Comparison of ENCODE assay signal across 9 mouse cellular contexts in the genomic region with DNA sequence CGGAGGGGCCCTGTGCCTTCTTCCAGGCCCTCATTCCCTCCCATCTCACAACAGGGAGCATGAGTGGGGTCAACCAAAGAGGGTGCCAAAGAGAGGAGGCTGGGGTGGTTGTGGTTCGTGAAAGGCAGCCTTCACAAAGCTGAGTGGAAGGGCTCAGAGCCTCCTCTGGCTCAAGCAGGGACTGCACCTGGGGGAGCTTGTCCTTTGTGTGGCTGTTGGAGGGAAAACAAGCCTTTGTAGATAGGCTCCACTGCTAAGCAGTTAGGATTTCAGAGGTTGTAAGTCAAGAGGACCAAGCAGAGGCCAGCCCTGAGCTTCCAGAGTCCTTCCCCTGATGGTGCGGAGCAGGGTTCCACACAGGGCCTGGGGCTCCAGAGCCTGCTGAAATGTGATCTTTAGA. TPM values are rescaled to one million over a fixed set of nuclear protein-coding genes. Genes with fewer than 3 reads are reported as not detected.
A peak's percentile ranks its signal among the peaks of the same experiment; 100 is the strongest.
DNase-seq lines count a peak whose midpoint lies in the region; ATAC-seq and TF ChIP-seq lines count a peak whose summit lies in the region.
"Had no signal": no experiment of that assay in that cellular context is flagged by ENCODE, and none has a peak within 500 bp of the region (broad histone marks: within the 10 kb centered on the region; RNA-seq: fewer than 3 reads in every experiment).

No protein-coding gene starts in this region.

- no peak overlapping the region for H3K4me2 ChIP-seq in midbrain, embryonic 13.5 days (replicated peaks)
- H3K4me2 ChIP-seq in heart, postnatal 0 days (ENCODE audit: low read depth, low read length) = no peak overlapping the region
- H3K4me2 ChIP-seq: neural tube, embryonic 13.5 days had no signal

- no peak overlapping the region for H3K4me3 ChIP-seq in midbrain, embryonic 10.5 days
- no peak overlapping the region for H3K4me3 ChIP-seq in midbrain, embryonic 13.5 days (replicated peaks)
- no peak overlapping the region for H3K4me3 ChIP-seq in heart, postnatal 0 days (ENCODE audit: low read depth, low read length)
- H3K4me3 ChIP-seq: neural tube, embryonic 13.5 days had no signal

- peak; percentile 33 for TF ChIP-seq CTCF in heart, postnatal 0 days (IDR thresholded peaks at IDR 0.05; ENCODE audit: low read depth)

- DNase-seq in heart, adult 11 months = peak; percentile 89
- DNase-seq in heart, postnatal 25 days (ENCODE audit: low spot score) = no peak
- DNase-seq in midbrain, embryonic 10.5 days (ENCODE audit: low spot score) = no peak
- DNase-seq in heart, postnatal 0 days (ENCODE audit: low spot score) = no peak
- DNase-seq in thymus, postnatal 14 days = peak; percentile 66
- no peak for DNase-seq in layer of hippocampus, postnatal 14 days (ENCODE audit: low spot score in 2 of 2)
- no peak for DNase-seq in layer of hippocampus, adult 18-20 months (ENCODE audit: low spot score in 2 of 2)

- WGBS in midbrain, embryonic 10.5 days = 62% methylated on average over 3 of the region's 3 CpGs
- WGBS in midbrain, embryonic 13.5 days = 39% methylated on average over 3 of the region's 3 CpGs
- WGBS in heart, postnatal 0 days = 56% methylated on average over 3 of the region's 3 CpGs

- peak overlapping the region; percentile 68 for H3K27ac ChIP-seq in midbrain, embryonic 10.5 days (replicated peaks)
- H3K27ac ChIP-seq in midbrain, embryonic 13.5 days = no peak overlapping the region
- H3K27ac ChIP-seq in heart, postnatal 0 days (ENCODE audit: low read depth) = no peak overlapping the region
- H3K27ac ChIP-seq: neural tube, embryonic 13.5 days had no signal

- no peak for TF ChIP-seq EP300 in heart, postnatal 0 days (IDR thresholded peaks at IDR 0.05; ENCODE audit: low read depth)

- no peaks in the 10 kb centered on the region for H3K27me3 ChIP-seq in midbrain, embryonic 10.5 days (ENCODE audit: low read depth, poor library complexity, severe bottlenecking)
- H3K27me3 ChIP-seq in midbrain, embryonic 13.5 days = no peaks in the 10 kb centered on the region
- no peaks in the 10 kb centered on the region for H3K27me3 ChIP-seq in heart, postnatal 0 days (ENCODE audit: control insufficient read depth, insufficient read depth, low read length)
- H3K27me3 ChIP-seq: neural tube, embryonic 13.5 days had no signal

- H3K9me3 ChIP-seq in midbrain, embryonic 10.5 days (replicated peaks) = no peaks in the 10 kb centered on the region; the same call in 1 of the 2 replicates
- H3K9me3 ChIP-seq in midbrain, embryonic 13.5 days = no peaks in the 10 kb centered on the region
- no peaks in the 10 kb centered on the region for H3K9me3 ChIP-seq in heart, postnatal 0 days (replicated peaks; ENCODE audit: control insufficient read depth, low read length)
- H3K9me3 ChIP-seq: neural tube, embryonic 13.5 days had no signal

- peaks cover 34% of the 10 kb centered on the region for H3K4me1 ChIP-seq in midbrain, embryonic 10.5 days
- peaks cover 8% of the 10 kb centered on the region; the same call in 1 of the 2 replicates for H3K4me1 ChIP-seq in midbrain, embryonic 13.5 days (replicated peaks)
- H3K4me1 ChIP-seq in heart, postnatal 0 days (ENCODE audit: control insufficient read depth, insufficient read depth) = peaks cover 14% of the 10 kb centered on the region; the same call in 1 of the 2 replicates

- no peak for ATAC-seq in midbrain, embryonic 13.5 days
- ATAC-seq in heart, postnatal 0 days (ENCODE audit: insufficient read depth, low read depth) = no peak; the same call in 1 of the 2 replicates

- no peak overlapping the region for H3K9ac ChIP-seq in midbrain, embryonic 13.5 days (replicated peaks)
- H3K9ac ChIP-seq in heart, postnatal 0 days (replicated peaks; ENCODE audit: low read depth, low read length) = no peak overlapping the region
- H3K9ac ChIP-seq: neural tube, embryonic 13.5 days had no signal

- H3K36me3 ChIP-seq in midbrain, embryonic 10.5 days = peaks cover 49% of the 10 kb centered on the region
- peaks cover 41% of the 10 kb centered on the region for H3K36me3 ChIP-seq in midbrain, embryonic 13.5 days
- H3K36me3 ChIP-seq in heart, postnatal 0 days (replicated peaks; ENCODE audit: control insufficient read depth, insufficient read depth, low read length) = peaks cover 29% of the 10 kb centered on the region

- intact Hi-C loops in heart, postnatal 25 days (cut with DNase I) = no loop called here

RNA-seq across cellular contexts. Expression of gene Pi16, which starts 14.4 kb away (rescaled TPM):
- 10 to 100 TPM; 32.6 to 45.8 TPM for total RNA-seq in heart, postnatal 25 days (2021)
- 0.75 and 0.82 TPM in 2 replicates for polyA plus RNA-seq in midbrain, embryonic 10.5 days (2016; fragmentation: Nextera tagmentation; extraction: Ambion mirVana)
- polyA plus RNA-seq in midbrain, embryonic 13.5 days (2015; fragmentation: Nextera tagmentation; extraction: Ambion mirVana) = 1.9 and 2.2 TPM in 2 replicates
- 3.6 and 12.4 TPM in 2 replicates for total RNA-seq in heart, postnatal 0 days (2014; rRNA removed; ENCODE audit: low replicate concordance)
- polyA plus RNA-seq in heart, postnatal 0 days (2015; fragmentation: Nextera tagmentation; extraction: Ambion mirVana) = 4.5 and 4.8 TPM in 2 replicates
- 1 to 10 TPM; 1.6 to 1.9 TPM for total RNA-seq in layer of hippocampus, postnatal 14 days (2021)
- 1 to 10 TPM in 1 of 2 experiments, under 1 TPM in 1; 0.92 to 1.3 TPM for total RNA-seq in layer of hippocampus, adult 18-20 months (2021)

RNA-seq across cellular contexts. Expression of gene BC004004, which starts 34.5 kb away (rescaled TPM):
- 100 to 1,000 TPM; 192 to 222 TPM for total RNA-seq in heart, postnatal 25 days (2021)
- polyA plus RNA-seq in midbrain, embryonic 10.5 days (2016; fragmentation: Nextera tagmentation; extraction: Ambion mirVana) = 62.8 and 67.9 TPM in 2 replicates
- 99.1 and 105 TPM in 2 replicates for polyA plus RNA-seq in midbrain, embryonic 13.5 days (2015; fragmentation: Nextera tagmentation; extraction: Ambion mirVana)
- total RNA-seq in heart, postnatal 0 days (2014; rRNA removed; ENCODE audit: low replicate concordance) = 208 and 234 TPM in 2 replicates
- 140 and 155 TPM in 2 replicates for polyA plus RNA-seq in heart, postnatal 0 days (2015; fragmentation: Nextera tagmentation; extraction: Ambion mirVana)
- total RNA-seq in layer of hippocampus, postnatal 14 days (2021) = 10 to 100 TPM; 88.1 to 93.8 TPM
- total RNA-seq in layer of hippocampus, adult 18-20 months (2021) = 10 to 100 TPM; 84.9 to 94.4 TPM

RNA-seq across cellular contexts. Expression of gene Ppil1, which starts 39.1 kb away (rescaled TPM):
- 10 to 100 TPM; 29.0 to 29.6 TPM for total RNA-seq in heart, postnatal 25 days (2021)
- 205 and 232 TPM in 2 replicates for polyA plus RNA-seq in midbrain, embryonic 10.5 days (2016; fragmentation: Nextera tagmentation; extraction: Ambion mirVana)
- polyA plus RNA-seq in midbrain, embryonic 13.5 days (2015; fragmentation: Nextera tagmentation; extraction: Ambion mirVana) = 120 and 128 TPM in 2 replicates
- 46.3 and 64.4 TPM in 2 replicates for total RNA-seq in heart, postnatal 0 days (2014; rRNA removed; ENCODE audit: low replicate concordance)
- polyA plus RNA-seq in heart, postnatal 0 days (2015; fragmentation: Nextera tagmentation; extraction: Ambion mirVana) = 75.5 and 78.5 TPM in 2 replicates
- total RNA-seq in layer of hippocampus, postnatal 14 days (2021) = 10 to 100 TPM; 17.3 to 18.1 TPM
- total RNA-seq in layer of hippocampus, adult 18-20 months (2021) = 10 to 100 TPM; 16.2 to 18.4 TPM

RNA-seq across cellular contexts. Expression of gene Mtch1, which starts 44.6 kb away (rescaled TPM):
- 100 to 1,000 TPM; 220 TPM for total RNA-seq in heart, postnatal 25 days (2021)
- polyA plus RNA-seq in midbrain, embryonic 10.5 days (2016; fragmentation: Nextera tagmentation; extraction: Ambion mirVana) = 277 and 318 TPM in 2 replicates
- 398 and 461 TPM in 2 replicates for polyA plus RNA-seq in midbrain, embryonic 13.5 days (2015; fragmentation: Nextera tagmentation; extraction: Ambion mirVana)
- total RNA-seq in heart, postnatal 0 days (2014; rRNA removed; ENCODE audit: low replicate concordance) = 357 and 380 TPM in 2 replicates
- polyA plus RNA-seq in heart, postnatal 0 days (2015; fragmentation: Nextera tagmentation; extraction: Ambion mirVana) = 208 and 209 TPM in 2 replicates
- 100 to 1,000 TPM; 525 to 527 TPM for total RNA-seq in layer of hippocampus, postnatal 14 days (2021)
- total RNA-seq in layer of hippocampus, adult 18-20 months (2021) = 100 to 1,000 TPM; 644 to 648 TPM

RNA-seq across cellular contexts. Expression of gene Fgd2, which starts 57.6 kb away (rescaled TPM):
- total RNA-seq in heart, postnatal 25 days (2021) = 1 to 10 TPM; 1.8 to 2.7 TPM
- 3.8 and 4.1 TPM in 2 replicates for polyA plus RNA-seq in midbrain, embryonic 10.5 days (2016; fragmentation: Nextera tagmentation; extraction: Ambion mirVana)
- polyA plus RNA-seq in midbrain, embryonic 13.5 days (2015; fragmentation: Nextera tagmentation; extraction: Ambion mirVana) = 3.2 and 3.3 TPM in 2 replicates
- 1.4 and 6.3 TPM in 2 replicates for total RNA-seq in heart, postnatal 0 days (2014; rRNA removed; ENCODE audit: low replicate concordance)
- 1.6 and 2.3 TPM in 2 replicates for polyA plus RNA-seq in heart, postnatal 0 days (2015; fragmentation: Nextera tagmentation; extraction: Ambion mirVana)
- 1 to 10 TPM; 5.6 to 9.0 TPM for total RNA-seq in layer of hippocampus, postnatal 14 days (2021)
- 1 to 10 TPM; 4.4 to 5.8 TPM for total RNA-seq in layer of hippocampus, adult 18-20 months (2021)

Comparison
In these comparisons a context has a peak if more than half of its experiments do, and no peak if none do; other contexts are left out.
1. DNase-seq: peak in heart, adult 11 months (single experiment) and thymus, postnatal 14 days (single experiment); none in heart, postnatal 25 days (single experiment), midbrain, embryonic 10.5 days (single experiment), heart, postnatal 0 days (single experiment), layer of hippocampus, postnatal 14 days (0 of 2) and layer of hippocampus, adult 18-20 months (0 of 2).